Mouse (Mus musculus) adrenal gland, adult 2 months (tissue): Measurements from ENCODE around the gene 1700069L16Rik. TPM values are rescaled to one million over a fixed set of nuclear protein-coding genes. Genes with fewer than 3 reads are reported as not detected.

Experiments
- DNase-seq: peaks from one replicate; pipeline ENCODE4 v3.0.0; 2021
- polyA plus RNA-seq: library from polyadenylated mRNA; depleted of rRNA; stranded (reverse); fragments of >200 nt; gene quantifications from 2 replicates; pipeline ENCODE4 v1.2.3, GENCODE M21; 2012
- total RNA-seq, 2 experiments: library from RNA; stranded (reverse); gene quantifications; 2 replicates each; pipeline ENCODE4 v1.2.3; 2021

The 1700069L16Rik gene
- total and polyA plus RNA-seq, 3 experiments: not detected

GRCm38 (mm10) chr5:113734376-113734775, 9.8 kb upstream of the 1700069L16Rik start:
- DNase-seq: no peak

- no peak for DNase-seq
Observed at GRCm38 (mm10) chr5:113732182-113732581, 7.6 kb upstream of the 1700069L16Rik start.

GRCm38 (mm10) chr5:113731174-113731573, 6.6 kb upstream of the 1700069L16Rik start:
- no peak for DNase-seq

- DNase-seq: no peak
Observed at GRCm38 (mm10) chr5:113730641-113731121, 6.1 kb upstream of the 1700069L16Rik start.

GRCm38 (mm10) chr5:113728691-113729090, 4.1 kb upstream of the 1700069L16Rik start:
- no peak for DNase-seq

GRCm38 (mm10) chr5:113728011-113728410, 3.4 kb upstream of the 1700069L16Rik start:
- no peak for DNase-seq

- DNase-seq: no peak
Observed at GRCm38 (mm10) chr5:113727238-113727637, 2.7 kb upstream of the 1700069L16Rik start.

- no peak for DNase-seq
Observed at GRCm38 (mm10) chr5:113726618-113727017, 2.0 kb upstream of the 1700069L16Rik start.

GRCm38 (mm10) chr5:113725417-113725816, 845 bp upstream of the 1700069L16Rik start:
- DNase-seq: no peak

GRCm38 (mm10) chr5:113723567-113724237, 870 bp downstream of the 1700069L16Rik start:
- DNase-seq: no peak

- DNase-seq: no peak
Observed at GRCm38 (mm10) chr5:113722224-113723013, 2.2 kb downstream of the 1700069L16Rik start.

- DNase-seq: no peak
Observed at GRCm38 (mm10) chr5:113719221-113719661, 5.3 kb downstream of the 1700069L16Rik start.

GRCm38 (mm10) chr5:113716581-113717388, 7.8 kb downstream of the 1700069L16Rik start:
- DNase-seq: peak; percentile 8

GRCm38 (mm10) chr5:113712861-113713260, 11.7 kb downstream of the 1700069L16Rik start:
- no peak for DNase-seq

GRCm38 (mm10) chr5:113703803-113704585, 20.6 kb downstream of the 1700069L16Rik start:
- DNase-seq: peak; percentile 7

GRCm38 (mm10) chr5:113700388-113701023, 24.1 kb downstream of the 1700069L16Rik start:
- no peak for DNase-seq

- no peak for DNase-seq
Observed at GRCm38 (mm10) chr5:113694415-113694814, 30.2 kb downstream of the 1700069L16Rik start.

- DNase-seq: no peak
Observed at GRCm38 (mm10) chr5:113694000-113694399, 30.6 kb downstream of the 1700069L16Rik start.

GRCm38 (mm10) chr5:113693196-113693755, 31.3 kb downstream of the 1700069L16Rik start:
- DNase-seq: no peak

- no peak for DNase-seq
Observed at GRCm38 (mm10) chr5:113690866-113691265, 33.7 kb downstream of the 1700069L16Rik start.
